Mouse (Mus musculus) erythroblast, embryonic 14.5 days (primary cell): ENCODE results near the gene Shisa6.

Source experiments
- GATA1 ChIP-seq: IDR thresholded peaks from 2 replicates; pipeline ENCODE4 v1.6.1; 2012; ENCODE audit warnings: low read length, inconsistent platforms, mixed read lengths
- TAL1 ChIP-seq: IDR thresholded peaks from 3 replicates; pipeline ENCODE4 v1.6.1; 2012; ENCODE audit warnings: low read length, inconsistent platforms, mixed read lengths

- no peak for TF ChIP-seq TAL1
- TF ChIP-seq GATA1 = no peak
Observed at GRCm38 (mm10) chr11:66562274-66562673, 36.5 kb upstream of the Shisa6 start.
